Mouse (Mus musculus) v-Abl transformed pro-B cells (cell line): ENCODE results near the gene Foxa3.
"Not testable (repeated sequence)": the region's sequence is repeated elsewhere in the genome, so short reads cannot be mapped to it uniquely, and the experiment has no call there.

Source experiments
- in situ Hi-C, 2 experiments: fragments of 400-800 bp; cut with MboI; formaldehyde crosslinking; loops; one replicate each; pipeline ENCODE4 v1.15.1; 2025; ENCODE audit not compliant: unreplicated experiment in 2 of 2

Gene Foxa3

DNA sequence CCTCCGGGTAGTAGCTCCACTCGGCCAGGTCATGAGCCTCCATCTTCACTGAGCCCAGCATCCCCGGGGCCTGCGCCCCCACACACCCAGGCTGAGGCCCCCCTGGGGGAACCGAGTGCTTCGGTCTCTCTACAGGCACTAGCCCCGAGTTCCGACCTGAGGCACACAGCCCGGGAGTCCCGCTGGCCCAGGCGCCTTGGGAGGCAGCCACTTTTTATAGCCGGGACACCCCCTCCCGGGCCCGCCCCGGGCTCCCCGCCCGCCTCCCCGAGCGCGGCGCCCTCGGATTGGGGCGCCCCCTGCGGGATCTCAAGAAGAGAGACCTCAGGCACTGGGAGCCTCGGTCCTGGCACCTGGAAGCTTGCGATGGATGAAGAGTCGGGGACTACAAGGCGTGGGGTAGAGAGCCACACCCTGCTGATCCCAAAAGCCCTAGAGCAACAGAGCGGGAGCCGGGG, at the start of gene Foxa3:
Foxa3 (minus strand) TSS at position 182 of the 458 bp plus-strand sequence.
- in situ Hi-C loops, result loop anchor here in 1 of 2 experiments (5.0 kb wide), 1 partner anchor 126 kb away; no protein-coding TSS in a partner anchor

- in situ Hi-C loops, result not testable (repeated sequence)
These were observed 47.7 kb upstream of the Foxa3 start for GRCm38 (mm10) chr7:19071024-19071423.

GRCm38 (mm10) chr7:19069500-19069899, 46.2 kb upstream of the Foxa3 start:
- in situ Hi-C loops, result no loop called here

DNA sequence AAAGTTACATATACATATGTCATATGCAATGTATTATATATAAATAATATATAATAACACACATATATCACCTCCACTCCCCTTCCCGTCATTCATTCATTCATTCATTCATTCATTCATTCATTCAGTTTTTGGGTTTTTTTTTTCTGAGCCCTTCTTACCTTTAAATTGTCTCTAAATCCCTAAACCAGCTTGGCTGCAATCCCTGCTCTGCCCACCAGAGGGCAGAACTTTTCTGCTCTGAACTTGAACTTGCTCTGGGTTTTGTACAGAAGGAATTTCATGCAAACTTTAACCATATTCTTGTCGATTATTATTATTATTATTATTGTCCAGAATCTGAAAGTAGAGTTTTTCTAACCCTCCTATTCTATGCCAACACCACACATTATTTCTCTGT, 45.4 kb upstream of the Foxa3 start:
- in situ Hi-C loops, result no loop called here

DNA sequence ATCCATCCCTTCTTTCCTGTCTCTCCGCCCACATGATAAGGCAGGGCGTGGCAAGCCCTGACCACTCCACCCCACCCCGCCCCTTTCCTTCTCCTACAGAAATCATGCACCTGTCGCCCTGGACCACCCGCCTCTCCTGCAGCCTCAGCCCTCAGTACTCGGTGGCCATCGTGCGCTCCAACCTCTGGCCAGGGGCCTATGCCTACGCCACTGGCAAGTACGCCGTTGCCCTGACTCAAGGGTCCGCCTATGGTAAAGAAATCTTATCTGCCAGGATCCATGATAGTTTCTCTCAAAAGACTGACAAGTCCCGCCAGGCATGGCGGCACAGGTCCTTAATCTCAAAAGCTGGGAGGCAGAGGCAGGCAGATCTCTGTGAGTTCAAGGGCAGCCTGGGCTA, 44.6 kb upstream of the Foxa3 start:
- in situ Hi-C loops, result no loop called here

- in situ Hi-C loops, result no loop called here
These were observed 43.7 kb upstream of the Foxa3 start for GRCm38 (mm10) chr7:19067063-19067462.

- in situ Hi-C loops, result no loop called here
These were observed 42.6 kb upstream of the Foxa3 start for GRCm38 (mm10) chr7:19065896-19066295.

- in situ Hi-C loops, result no loop called here
These were observed 34.1 kb upstream of the Foxa3 start for GRCm38 (mm10) chr7:19057405-19057804.

DNA sequence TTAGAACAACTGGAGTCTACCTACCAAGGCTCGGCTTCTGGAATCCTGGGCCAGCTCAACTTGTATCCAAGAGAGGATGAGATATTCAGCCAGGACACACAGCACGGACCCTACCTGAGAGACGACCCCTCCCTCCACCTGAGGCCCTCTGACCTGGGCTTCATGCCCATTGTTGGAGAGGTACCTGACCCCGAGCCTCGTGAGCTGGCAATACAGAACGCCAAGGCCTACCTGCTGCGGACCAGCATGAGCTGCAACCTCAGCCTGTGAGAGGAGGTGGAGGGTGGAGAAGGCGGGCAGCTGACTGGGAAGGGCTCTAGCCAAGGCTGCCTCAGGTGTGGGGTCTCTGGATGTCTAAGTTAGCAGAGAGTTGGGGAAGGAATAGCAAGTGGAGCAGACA, 31.8 kb upstream of the Foxa3 start:
- in situ Hi-C loops, result no loop called here

DNA sequence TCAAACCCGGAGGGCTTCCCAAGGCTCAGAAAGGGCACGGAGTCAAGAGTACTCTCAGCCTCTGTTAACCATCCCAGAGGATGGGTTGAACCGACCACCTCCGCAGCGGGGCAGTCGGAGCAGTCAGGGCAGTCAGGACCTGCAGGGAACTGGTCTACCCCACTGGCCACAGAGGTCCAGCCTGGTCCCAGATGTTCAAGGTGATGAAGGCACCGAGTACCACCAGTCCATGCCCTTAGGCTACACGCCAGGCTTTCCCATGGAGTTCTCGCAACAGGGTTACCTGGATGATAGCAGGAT, 31.4 kb upstream of the Foxa3 start:
- in situ Hi-C loops, result no loop called here

DNA sequence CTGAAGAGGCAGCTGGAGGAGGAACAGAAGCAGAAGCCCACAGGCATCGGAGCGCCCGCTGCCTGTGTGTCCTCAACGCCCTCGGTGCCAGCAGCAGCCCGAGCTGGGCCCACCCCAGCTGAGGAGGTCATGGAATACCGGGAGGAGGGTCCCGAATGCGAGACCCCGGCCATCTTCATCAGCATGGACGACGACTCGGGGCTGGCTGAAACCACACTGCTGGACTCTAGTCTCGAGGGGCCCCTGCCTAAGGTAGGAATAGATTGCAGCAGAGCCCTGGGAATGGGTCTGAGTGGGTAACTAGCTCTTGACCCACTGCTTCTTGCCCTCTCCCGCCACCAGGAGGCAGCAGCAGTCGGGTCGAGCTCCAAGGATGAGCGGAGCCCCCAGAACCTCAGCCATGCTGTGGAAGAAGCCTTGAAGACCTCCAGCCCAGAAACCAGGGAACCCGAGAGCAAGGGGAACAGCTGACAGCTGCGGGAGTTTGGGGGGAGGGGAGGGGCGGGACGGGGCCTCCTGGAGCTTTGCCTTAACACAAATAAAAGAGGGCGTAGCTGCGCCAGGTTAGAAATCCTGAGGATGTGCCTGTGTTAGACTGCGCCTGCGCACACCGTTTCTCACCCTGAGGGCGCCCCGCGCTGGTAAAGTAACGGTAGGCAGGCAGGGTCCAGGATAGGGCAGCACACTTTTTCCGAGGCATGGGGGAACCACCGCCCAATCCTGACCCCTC, 30.9 kb upstream of the Foxa3 start, which contains the start of gene Rsph6a:
Rsph6a (plus strand) TSS at position 644 of the 730 bp plus-strand sequence.
- in situ Hi-C loops, result no loop called here

DNA sequence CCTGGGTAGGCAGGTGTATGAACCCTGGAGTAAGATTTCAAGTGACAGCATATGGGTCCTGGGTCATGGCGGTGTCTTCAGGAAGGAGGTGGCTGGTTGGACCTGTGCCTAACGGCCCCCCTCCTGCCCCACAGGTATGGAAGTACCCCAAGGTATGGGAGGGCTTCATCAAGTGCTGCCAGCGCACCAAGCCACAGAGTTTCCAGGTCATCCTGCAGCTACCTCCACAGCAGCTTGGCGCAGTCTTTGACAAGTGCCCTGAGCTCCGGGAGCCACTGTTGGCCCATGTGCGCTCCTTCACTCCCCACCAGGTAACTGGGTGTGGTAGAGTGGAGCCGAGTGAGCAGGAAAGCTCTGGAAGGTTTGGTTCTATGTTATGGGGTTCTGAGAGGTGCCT, 29.8 kb upstream of the Foxa3 start:
- in situ Hi-C loops, result no loop called here

- in situ Hi-C loops, result no loop called here
These were observed 29.2 kb upstream of the Foxa3 start for GRCm38 (mm10) chr7:19052345-19053135.

- in situ Hi-C loops, result no loop called here
These were observed 27.8 kb upstream of the Foxa3 start for GRCm38 (mm10) chr7:19051161-19051560.

GRCm38 (mm10) chr7:19050172-19050571, 26.8 kb upstream of the Foxa3 start:
- in situ Hi-C loops, result no loop called here

- in situ Hi-C loops, result no loop called here
These were observed 25.9 kb upstream of the Foxa3 start for GRCm38 (mm10) chr7:19049252-19049651.

GRCm38 (mm10) chr7:19048006-19048527, 24.7 kb upstream of the Foxa3 start:
- in situ Hi-C loops, result no loop called here

DNA sequence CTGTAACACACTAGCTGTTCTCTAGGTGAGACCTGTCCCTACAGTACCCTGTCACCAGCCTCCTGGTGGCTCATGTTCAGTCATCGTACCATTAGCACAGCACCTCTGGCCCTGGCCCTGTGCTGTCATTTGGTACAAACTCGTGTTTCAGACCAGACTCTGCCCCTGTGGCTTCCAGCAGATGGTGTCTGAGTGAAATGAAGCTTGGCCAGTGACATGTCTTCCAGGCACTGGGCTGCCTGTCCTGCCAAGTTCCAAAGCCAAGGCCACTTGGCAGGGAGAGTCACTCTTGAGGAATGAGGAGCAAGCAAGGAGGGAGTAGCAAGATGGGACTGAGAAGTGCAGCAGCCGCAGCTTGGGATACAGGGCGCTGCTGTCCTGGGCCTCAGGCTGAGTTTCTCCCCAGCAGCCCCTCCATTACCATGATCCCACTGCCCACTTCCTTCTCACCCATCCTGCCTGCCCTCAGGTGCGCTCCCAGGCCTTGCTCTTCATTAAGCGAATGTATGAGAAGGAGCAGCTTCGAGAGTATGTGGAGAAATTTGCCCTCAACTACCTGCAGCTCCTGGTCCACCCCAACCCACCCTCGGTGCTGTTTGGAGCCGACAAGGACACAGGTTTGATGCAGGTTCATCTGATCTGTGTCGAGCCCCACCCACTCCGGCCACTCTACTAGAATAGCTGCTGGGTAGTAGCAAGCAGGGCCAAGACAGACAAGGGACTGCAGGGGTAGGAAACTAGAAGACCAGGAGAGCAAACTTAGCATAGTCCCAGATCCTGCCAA, 23.1 kb upstream of the Foxa3 start:
- in situ Hi-C loops, result no loop called here

GRCm38 (mm10) chr7:19044616-19045015, 21.3 kb upstream of the Foxa3 start:
- in situ Hi-C loops, result no loop called here

DNA sequence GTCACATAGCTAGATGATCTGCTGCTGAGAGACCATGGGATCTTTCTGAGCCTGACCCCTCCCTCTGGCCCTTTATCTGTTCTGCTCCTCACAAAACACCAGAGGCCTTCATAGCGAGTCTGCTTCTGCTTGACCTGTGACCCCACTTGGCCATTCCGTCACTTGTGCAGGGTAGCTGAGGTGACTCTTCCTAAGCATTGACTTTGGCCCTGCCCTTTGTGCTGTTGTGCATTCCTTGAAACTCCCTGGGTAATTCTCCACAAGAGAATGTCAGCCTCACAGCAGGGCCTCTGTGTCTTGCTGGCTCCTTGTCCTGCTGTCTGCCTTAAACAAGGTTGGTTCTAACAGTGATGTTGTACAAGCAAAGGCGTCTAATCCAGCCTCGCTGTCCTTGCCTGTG, 8.3 kb upstream of the Foxa3 start:
- in situ Hi-C loops, result no loop called here
